Mouse (Mus musculus): ENCODE data around the gene Gsta3. TPM values are rescaled to one million over a fixed set of nuclear protein-coding genes. Genes with fewer than 3 reads are reported as not detected.
A peak's percentile ranks its signal among the peaks of the same experiment; 100 is the strongest.

Gene Gsta3
- polyA plus RNA-seq, 1 experiment from 2014 or later = 0.42 TPM

- DNase-seq (ENCODE audit: low spot score, missing footprints) (no peak), ATAC-seq (ENCODE audit: low FRiP score) (no peak)
- Histone ChIP-seq H3K4me3 (ENCODE audit: low read depth, low read length) (no peak overlapping the region), H3K27ac (ENCODE audit: low read depth, low read length) (no peak overlapping the region), H3K4me1 (ENCODE audit: control insufficient read depth, insufficient read depth, low read length) (no peaks in the 10 kb centered on the region), H3K9me3 (ENCODE audit: control insufficient read depth, low read length) (no peaks in the 10 kb centered on the region), H3K27me3 (ENCODE audit: control insufficient read depth, insufficient read depth, low read length) (no peaks in the 10 kb centered on the region), H3K9ac (ENCODE audit: low read length) (no peak overlapping the region), H3K36me3 (ENCODE audit: control insufficient read depth, insufficient read depth, low read length) (no peaks in the 10 kb centered on the region), H3K4me2 (no peak overlapping the region)
- 67% methylated on average over 5 of the region's 5 CpGs for WGBS
These were observed 8.5 kb upstream of the Gsta3 start for GRCm38 (mm10) chr1:21231744-21232464.

GRCm38 (mm10) chr1:21232516-21232915 is 7.9 kb upstream of the Gsta3 start:
- Histone ChIP-seq H3K4me2 (no peak overlapping the region), H3K4me1 (ENCODE audit: control insufficient read depth, insufficient read depth, low read length) (no peaks in the 10 kb centered on the region), H3K36me3 (ENCODE audit: control insufficient read depth, insufficient read depth, low read length) (no peaks in the 10 kb centered on the region), H3K4me3 (ENCODE audit: low read depth, low read length) (no peak overlapping the region), H3K27ac (ENCODE audit: low read depth, low read length) (no peak overlapping the region), H3K9ac (ENCODE audit: low read length) (no peak overlapping the region), H3K9me3 (ENCODE audit: control insufficient read depth, low read length) (no peaks in the 10 kb centered on the region), H3K27me3 (ENCODE audit: control insufficient read depth, insufficient read depth, low read length) (no peaks in the 10 kb centered on the region)
- DNase-seq (ENCODE audit: low spot score, missing footprints) = no peak
- 78% methylated on average over 1 of the region's 1 CpGs for WGBS
- ATAC-seq (ENCODE audit: low FRiP score) = no peak

- no peak for ATAC-seq (ENCODE audit: low FRiP score)
- no peaks in the 10 kb centered on the region for H3K4me1 ChIP-seq (ENCODE audit: control insufficient read depth, insufficient read depth, low read length)
- 93% methylated on average over 6 of the region's 6 CpGs for WGBS
- H3K9ac ChIP-seq (ENCODE audit: low read length) = no peak overlapping the region
- H3K36me3 ChIP-seq (ENCODE audit: control insufficient read depth, insufficient read depth, low read length) = no peaks in the 10 kb centered on the region
- H3K9me3 ChIP-seq (ENCODE audit: control insufficient read depth, low read length) = no peaks in the 10 kb centered on the region
- no peak for DNase-seq (ENCODE audit: low spot score, missing footprints)
- H3K27ac ChIP-seq (ENCODE audit: low read depth, low read length) = no peak overlapping the region
- no peak overlapping the region for H3K4me3 ChIP-seq (ENCODE audit: low read depth, low read length)
- no peak overlapping the region for H3K4me2 ChIP-seq
- no peaks in the 10 kb centered on the region for H3K27me3 ChIP-seq (ENCODE audit: control insufficient read depth, insufficient read depth, low read length)
These were observed 5.0 kb upstream of the Gsta3 start for GRCm38 (mm10) chr1:21235359-21235758.

GRCm38 (mm10) chr1:21241096-21241495 is 707 bp downstream of the Gsta3 start:
- Histone ChIP-seq H3K36me3 (ENCODE audit: control insufficient read depth, insufficient read depth, low read length) (no peaks in the 10 kb centered on the region), H3K27me3 (ENCODE audit: control insufficient read depth, insufficient read depth, low read length) (no peaks in the 10 kb centered on the region), H3K4me3 (ENCODE audit: low read depth, low read length) (no peak overlapping the region), H3K4me1 (ENCODE audit: control insufficient read depth, insufficient read depth, low read length) (no peaks in the 10 kb centered on the region), H3K9ac (ENCODE audit: low read length) (no peak overlapping the region), H3K27ac (ENCODE audit: low read depth, low read length) (no peak overlapping the region), H3K4me2 (no peak overlapping the region), H3K9me3 (ENCODE audit: control insufficient read depth, low read length) (no peaks in the 10 kb centered on the region)
- WGBS = 84% methylated on average over 1 of the region's 1 CpGs
- ATAC-seq (ENCODE audit: low FRiP score) (no peak), DNase-seq (ENCODE audit: low spot score, missing footprints) (no peak)

GRCm38 (mm10) chr1:21244290-21244960 is 4.0 kb downstream of the Gsta3 start:
- no peak overlapping the region for H3K9ac ChIP-seq (ENCODE audit: low read length)
- H3K27ac ChIP-seq (ENCODE audit: low read depth, low read length) = no peak overlapping the region
- DNase-seq (ENCODE audit: low spot score, missing footprints) = no peak
- no peak overlapping the region for H3K4me3 ChIP-seq (ENCODE audit: low read depth, low read length)
- no peaks in the 10 kb centered on the region for H3K27me3 ChIP-seq (ENCODE audit: control insufficient read depth, insufficient read depth, low read length)
- H3K4me1 ChIP-seq (ENCODE audit: control insufficient read depth, insufficient read depth, low read length) = no peaks in the 10 kb centered on the region
- ATAC-seq (ENCODE audit: low FRiP score) = no peak
- no peaks in the 10 kb centered on the region for H3K36me3 ChIP-seq (ENCODE audit: control insufficient read depth, insufficient read depth, low read length)
- H3K4me2 ChIP-seq = no peak overlapping the region
- H3K9me3 ChIP-seq (ENCODE audit: control insufficient read depth, low read length) = no peaks in the 10 kb centered on the region
- WGBS = 74% methylated on average over 4 of the region's 4 CpGs

- H3K27ac ChIP-seq (ENCODE audit: low read depth, low read length) = no peak overlapping the region
- no peaks in the 10 kb centered on the region for H3K4me1 ChIP-seq (ENCODE audit: control insufficient read depth, insufficient read depth, low read length)
- 77% methylated on average over 3 of the region's 3 CpGs for WGBS
- H3K4me3 ChIP-seq (ENCODE audit: low read depth, low read length) = no peak overlapping the region
- H3K36me3 ChIP-seq (ENCODE audit: control insufficient read depth, insufficient read depth, low read length) = no peaks in the 10 kb centered on the region
- no peaks in the 10 kb centered on the region for H3K9me3 ChIP-seq (ENCODE audit: control insufficient read depth, low read length)
- H3K4me2 ChIP-seq = no peak overlapping the region
- no peak overlapping the region for H3K9ac ChIP-seq (ENCODE audit: low read length)
- no peak for ATAC-seq (ENCODE audit: low FRiP score)
- no peaks in the 10 kb centered on the region for H3K27me3 ChIP-seq (ENCODE audit: control insufficient read depth, insufficient read depth, low read length)
- DNase-seq (ENCODE audit: low spot score, missing footprints) = no peak
These were observed 5.7 kb downstream of the Gsta3 start for GRCm38 (mm10) chr1:21246136-21246535.

GRCm38 (mm10) chr1:21247896-21248295 is 7.5 kb downstream of the Gsta3 start:
- Histone ChIP-seq H3K9me3 (ENCODE audit: control insufficient read depth, low read length) (no peaks in the 10 kb centered on the region), H3K36me3 (ENCODE audit: control insufficient read depth, insufficient read depth, low read length) (no peaks in the 10 kb centered on the region), H3K4me2 (no peak overlapping the region), H3K27ac (ENCODE audit: low read depth, low read length) (no peak overlapping the region), H3K9ac (ENCODE audit: low read length) (no peak overlapping the region), H3K27me3 (ENCODE audit: control insufficient read depth, insufficient read depth, low read length) (no peaks in the 10 kb centered on the region), H3K4me3 (ENCODE audit: low read depth, low read length) (no peak overlapping the region), H3K4me1 (ENCODE audit: control insufficient read depth, insufficient read depth, low read length) (no peaks in the 10 kb centered on the region)
- DNase-seq (ENCODE audit: low spot score, missing footprints) = no peak
- ATAC-seq (ENCODE audit: low FRiP score) = no peak

- 89% methylated on average over 9 of the region's 9 CpGs for WGBS
- H3K27ac ChIP-seq (ENCODE audit: low read depth, low read length) = no peak overlapping the region
- DNase-seq (ENCODE audit: low spot score, missing footprints) = no peak
- no peak overlapping the region for H3K4me2 ChIP-seq
- no peaks in the 10 kb centered on the region for H3K36me3 ChIP-seq (ENCODE audit: control insufficient read depth, insufficient read depth, low read length)
- H3K4me1 ChIP-seq (ENCODE audit: control insufficient read depth, insufficient read depth, low read length) = no peaks in the 10 kb centered on the region
- no peaks in the 10 kb centered on the region for H3K27me3 ChIP-seq (ENCODE audit: control insufficient read depth, insufficient read depth, low read length)
- H3K4me3 ChIP-seq (ENCODE audit: low read depth, low read length) = no peak overlapping the region
- ATAC-seq (ENCODE audit: low FRiP score) = no peak
- no peaks in the 10 kb centered on the region for H3K9me3 ChIP-seq (ENCODE audit: control insufficient read depth, low read length)
- H3K9ac ChIP-seq (ENCODE audit: low read length) = no peak overlapping the region
These were observed 8.4 kb downstream of the Gsta3 start for GRCm38 (mm10) chr1:21248560-21249390.

GRCm38 (mm10) chr1:21251661-21252060 is 11.3 kb downstream of the Gsta3 start:
- no peak overlapping the region for H3K4me2 ChIP-seq
- H3K9ac ChIP-seq (ENCODE audit: low read length) = no peak overlapping the region
- H3K27me3 ChIP-seq (ENCODE audit: control insufficient read depth, insufficient read depth, low read length) = no peaks in the 10 kb centered on the region
- no peaks in the 10 kb centered on the region for H3K9me3 ChIP-seq (ENCODE audit: control insufficient read depth, low read length)
- ATAC-seq (ENCODE audit: low FRiP score) (0 out of 2 replicates have a peak, but pooled peaks have one; percentile 46), DNase-seq (ENCODE audit: low spot score, missing footprints) (no peak)
- no peaks in the 10 kb centered on the region for H3K4me1 ChIP-seq (ENCODE audit: control insufficient read depth, insufficient read depth, low read length)
- 37% methylated on average over 6 of the region's 6 CpGs for WGBS
- no peak overlapping the region for H3K27ac ChIP-seq (ENCODE audit: low read depth, low read length)
- H3K4me3 ChIP-seq (ENCODE audit: low read depth, low read length) = no peak overlapping the region
- H3K36me3 ChIP-seq (ENCODE audit: control insufficient read depth, insufficient read depth, low read length) = no peaks in the 10 kb centered on the region

Measured in midbrain, embryonic 11.5 days (tissue).